Mouse (Mus musculus): Measurements from ENCODE around the gene Slc2a8.

Slc2a8 gene

GRCm38 (mm10) chr2:32971235-32971634 lies 10.6 kb downstream of the Slc2a8 start:
- 25% methylated on average over 9 of the region's 9 CpGs for WGBS

- WGBS: 43% methylated on average over 8 of the region's 8 CpGs
Observed at GRCm38 (mm10) chr2:32969326-32969725, 12.6 kb downstream of the Slc2a8 start.

DNA sequence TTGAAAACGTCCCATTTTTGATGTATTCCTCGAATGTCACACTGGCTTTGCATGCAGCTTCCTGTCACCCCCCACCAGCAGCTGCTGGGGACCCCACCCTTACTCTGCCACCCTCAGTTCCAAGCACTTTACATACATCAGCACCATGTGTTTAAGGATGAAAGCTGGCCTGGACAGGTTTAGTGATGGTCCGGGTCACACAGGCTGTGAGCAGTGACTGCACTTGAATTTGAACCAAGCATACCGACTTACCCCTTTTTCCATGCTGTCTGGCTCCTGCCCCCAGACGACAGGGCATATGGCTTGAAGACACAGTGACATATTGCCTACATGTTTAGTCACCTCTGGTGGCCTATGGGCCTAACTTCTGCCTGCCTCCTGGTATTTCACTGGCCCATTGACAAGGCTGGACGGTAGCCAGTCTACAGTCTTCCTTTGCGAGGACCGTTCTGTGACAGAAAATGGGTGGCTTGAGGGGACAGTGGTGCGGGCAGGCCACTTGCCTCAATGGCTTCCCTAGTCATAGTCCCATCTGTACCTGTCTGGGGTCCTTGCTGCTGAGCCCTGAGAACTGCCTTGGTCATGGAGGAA lies 13.8 kb downstream of the Slc2a8 start:
- 64% methylated on average over 9 of the region's 9 CpGs for WGBS

- WGBS: under 1% methylated on average over 55 of the region's 55 CpGs
Observed at GRCm38 (mm10) chr2:32966689-32967631, 14.9 kb downstream of the Slc2a8 start.

DNA sequence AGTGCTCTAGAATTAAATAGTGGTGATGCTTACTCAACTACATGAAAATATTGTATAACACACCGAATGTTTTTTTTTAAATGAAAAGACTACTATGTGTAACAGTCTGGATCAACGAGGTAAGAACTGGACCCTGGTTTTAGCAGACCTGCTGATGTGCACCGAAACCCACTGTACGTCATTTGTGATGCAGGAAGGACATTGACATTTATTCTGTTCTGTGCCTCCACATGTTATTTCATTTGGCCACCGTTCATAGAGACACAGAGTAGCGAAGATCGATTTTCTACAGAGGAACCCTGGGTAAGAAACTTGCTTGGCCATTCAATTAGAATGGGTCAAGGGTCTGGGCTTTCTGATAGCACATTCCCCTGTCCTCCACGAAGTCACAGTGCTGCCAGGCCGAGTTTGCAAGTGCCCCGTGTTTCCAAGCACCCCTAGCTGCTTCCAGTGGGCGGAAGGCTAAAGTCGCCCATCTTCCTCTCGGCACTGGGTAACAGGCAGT lies 15.6 kb downstream of the Slc2a8 start:
- WGBS: 7% methylated on average over 13 of the region's 13 CpGs

DNA sequence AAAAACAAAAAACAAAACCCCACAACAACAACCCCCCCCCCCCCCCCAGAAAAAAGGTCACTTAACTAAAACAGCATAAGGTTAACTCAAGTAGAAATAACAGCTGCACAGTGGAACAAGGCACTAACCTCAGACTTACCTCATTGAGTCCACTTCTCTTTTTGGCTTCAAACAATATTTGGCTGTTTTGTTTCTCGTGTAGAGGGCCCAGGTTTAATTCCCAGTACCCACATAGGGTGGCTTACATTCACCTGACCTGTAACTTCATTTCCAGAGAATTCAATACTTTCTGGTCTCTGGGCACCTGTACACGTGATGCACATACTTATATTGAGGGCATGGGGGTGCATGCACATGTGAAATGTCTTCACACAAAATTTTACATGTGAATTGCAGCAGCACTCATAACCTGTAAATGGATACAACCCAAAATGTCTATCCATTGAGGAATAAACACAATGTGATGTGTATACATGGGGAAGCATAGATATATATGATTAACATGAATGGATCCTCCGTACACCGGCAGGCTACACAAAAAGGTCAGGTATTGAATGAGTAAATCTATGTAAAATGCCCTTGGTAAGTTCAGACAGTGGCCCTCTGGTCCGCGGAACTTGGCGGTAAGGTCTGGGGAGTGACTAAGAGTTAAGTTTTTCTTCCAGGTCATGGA lies 16.2 kb downstream of the Slc2a8 start:
- 20% methylated on average over 7 of the region's 7 CpGs for WGBS

GRCm38 (mm10) chr2:32964659-32965457 lies 17.0 kb downstream of the Slc2a8 start:
- WGBS: 42% methylated on average over 10 of the region's 10 CpGs

DNA sequence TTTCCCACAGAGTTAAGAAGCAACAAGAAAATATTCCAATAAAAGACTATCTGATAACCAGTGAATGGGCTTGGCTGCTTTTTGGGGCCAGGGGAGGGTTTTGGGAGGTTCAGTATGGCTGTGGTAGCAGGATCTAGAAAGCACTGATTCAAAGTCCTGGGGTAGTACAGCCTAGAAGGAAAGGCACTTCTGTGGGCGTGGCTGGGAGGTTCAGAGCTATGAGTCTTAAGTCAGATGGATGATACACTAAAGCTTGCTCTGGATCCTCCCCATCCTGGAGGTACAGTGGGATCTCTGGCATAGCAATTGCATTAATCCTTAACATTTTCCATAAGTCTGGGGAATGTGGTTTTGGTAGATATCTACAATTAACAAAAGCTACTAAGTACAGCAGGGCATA lies 17.9 kb downstream of the Slc2a8 start:
- WGBS: 83% methylated on average over 1 of the region's 1 CpGs

- 65% methylated on average over 4 of the region's 4 CpGs for WGBS
Observed at GRCm38 (mm10) chr2:32963544-32963943, 18.3 kb downstream of the Slc2a8 start.

DNA sequence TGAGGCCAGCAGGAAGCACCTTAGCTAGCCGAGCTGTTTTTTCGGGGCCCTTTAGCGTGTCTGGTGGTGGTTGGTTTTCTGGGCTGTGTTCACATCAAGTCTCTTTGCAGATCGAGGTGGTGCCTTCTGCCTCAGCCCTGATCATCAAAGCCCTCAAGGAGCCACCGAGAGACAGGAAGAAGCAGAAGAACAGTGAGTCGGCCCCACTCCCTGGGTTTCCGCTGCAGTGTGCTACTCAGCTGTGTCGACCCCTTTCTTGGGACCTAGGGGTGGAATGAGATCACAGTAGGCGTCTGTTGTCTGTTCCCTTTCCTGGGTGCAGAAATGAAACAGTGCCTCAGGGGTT lies 19.0 kb downstream of the Slc2a8 start:
- WGBS: 14% methylated on average over 9 of the region's 9 CpGs

- WGBS: 3% methylated on average over 33 of the region's 33 CpGs
Observed at GRCm38 (mm10) chr2:32962062-32962874, 19.6 kb downstream of the Slc2a8 start.

DNA sequence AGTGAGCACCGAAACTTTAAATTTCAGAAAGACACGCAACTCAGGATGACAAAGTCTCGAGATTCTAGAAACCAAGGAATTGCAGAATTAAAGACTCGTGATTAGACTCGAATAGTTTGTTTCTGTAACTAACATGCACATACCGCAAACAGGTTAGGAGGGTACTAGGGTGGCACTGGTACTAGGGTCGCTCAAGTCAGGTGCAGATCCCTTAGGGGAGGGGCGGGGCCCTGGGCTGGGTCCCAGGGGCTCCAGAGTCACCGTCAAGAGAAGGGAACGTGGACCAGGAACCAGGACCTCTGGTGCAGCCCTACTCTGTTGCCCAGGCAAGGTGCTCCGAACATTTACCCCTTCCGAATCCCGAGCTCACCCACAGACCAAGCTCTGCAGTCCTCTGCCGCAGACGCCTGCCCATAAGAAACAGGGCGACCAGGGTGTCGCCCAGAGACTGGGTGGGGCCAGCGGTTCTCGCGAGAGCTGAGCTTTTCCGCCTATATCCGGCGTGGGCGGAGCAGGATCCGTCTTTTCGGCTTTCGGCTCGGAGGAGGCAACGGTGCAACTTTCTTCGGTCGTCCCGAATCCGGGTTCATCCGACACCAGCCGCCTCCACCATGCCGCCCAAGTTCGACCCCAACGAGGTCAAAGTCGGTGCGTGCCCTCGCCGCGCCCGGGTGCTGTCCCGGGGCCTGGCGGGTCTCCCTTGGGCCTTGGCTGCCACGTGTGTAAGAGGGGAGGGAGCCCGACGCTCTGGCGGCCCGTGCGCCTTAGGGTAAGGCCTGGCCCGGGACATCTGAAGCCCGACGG lies 20.5 kb downstream of the Slc2a8 start, which contains the start of the genes Rpl12 and Lrsam1:
Gene Rpl12, plus strand, starts transcription at position 368 of the 804 bp plus-strand sequence.
Gene Lrsam1, minus strand, starts transcription at position 423 of the 804 bp plus-strand sequence.
- under 1% methylated on average over 55 of the region's 55 CpGs for WGBS

- WGBS: 79% methylated on average over 4 of the region's 4 CpGs
Observed at GRCm38 (mm10) chr2:32960273-32960672, 21.6 kb downstream of the Slc2a8 start.

DNA sequence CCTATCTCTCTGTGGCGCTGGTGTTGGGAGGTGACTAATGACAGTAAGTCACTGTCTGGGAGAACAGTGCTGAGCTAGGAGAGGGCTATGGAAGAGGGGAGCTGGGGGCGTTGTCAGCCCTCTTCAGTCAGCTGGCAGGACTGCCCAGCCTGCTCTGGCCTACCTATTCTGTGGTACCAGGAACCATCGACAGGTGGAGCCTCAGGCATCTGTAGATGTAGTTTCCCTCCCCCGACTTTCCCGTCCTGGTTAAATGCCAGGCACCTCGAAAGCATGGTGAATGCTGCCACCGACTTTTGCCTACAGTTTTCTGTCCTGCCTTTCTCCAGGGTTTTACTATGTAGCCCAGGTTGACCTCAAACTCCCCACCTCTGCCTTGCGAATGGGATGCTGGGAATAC lies 24.5 kb downstream of the Slc2a8 start:
- WGBS: 50% methylated on average over 8 of the region's 8 CpGs

DNA sequence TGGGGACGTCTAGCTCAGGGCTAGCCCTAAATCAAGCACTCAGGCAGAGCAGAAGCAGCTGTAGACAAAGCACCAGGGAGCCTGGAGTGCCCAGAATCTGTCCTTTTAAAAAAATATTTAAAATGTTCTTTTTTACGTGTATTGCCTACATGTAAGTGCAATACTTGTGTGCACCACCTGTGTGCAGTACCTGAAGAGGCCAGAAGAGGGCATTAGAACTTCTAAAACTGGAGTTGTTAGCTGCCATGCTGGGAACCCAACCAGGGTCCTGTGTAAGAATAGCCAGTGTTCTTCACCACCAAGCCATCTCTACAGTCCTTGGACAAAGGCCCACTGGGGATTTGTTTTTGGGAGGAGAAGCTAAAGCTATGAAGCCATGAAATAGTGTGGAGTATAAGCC lies 27.3 kb downstream of the Slc2a8 start:
- WGBS: 97% methylated on average over 2 of the region's 2 CpGs

- 84% methylated on average over 11 of the region's 11 CpGs for WGBS
Observed at GRCm38 (mm10) chr2:32947454-32947853, 34.4 kb downstream of the Slc2a8 start.

- 94% methylated on average over 4 of the region's 4 CpGs for WGBS
Observed at GRCm38 (mm10) chr2:32940483-32940882, 41.4 kb downstream of the Slc2a8 start.

GRCm38 (mm10) chr2:32939418-32939817 lies 42.5 kb downstream of the Slc2a8 start:
- 55% methylated on average over 5 of the region's 5 CpGs for WGBS

- 92% methylated on average over 5 of the region's 5 CpGs for WGBS
Observed at GRCm38 (mm10) chr2:32938741-32939140, 43.1 kb downstream of the Slc2a8 start.

DNA sequence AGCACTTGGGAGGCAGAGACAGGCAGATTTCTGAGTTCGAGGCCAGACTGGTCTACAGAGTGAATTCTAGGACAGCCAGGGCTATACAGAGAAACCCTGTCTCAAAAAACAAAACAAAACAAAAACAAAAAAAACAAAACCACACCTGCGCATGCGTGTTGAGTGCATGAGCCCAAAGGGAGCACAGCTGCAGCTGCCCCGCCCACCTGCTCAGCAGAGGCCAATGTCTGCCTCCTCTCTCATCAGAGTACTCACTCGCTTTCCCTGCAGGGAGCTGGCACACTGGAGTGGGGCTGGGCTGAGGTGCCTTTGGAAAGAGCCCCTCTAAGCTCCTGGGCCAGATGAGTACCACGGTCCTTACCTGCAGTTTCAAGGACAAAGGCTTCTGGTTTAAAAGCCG lies 50.2 kb downstream of the Slc2a8 start:
- 84% methylated on average over 7 of the region's 7 CpGs for WGBS

Measured in cerebral cortex, adult 2 months (tissue).